Mouse (Mus musculus) G1E (cell line): ENCODE results near the gene H13.

Experiments
- CTCF ChIP-seq: IDR thresholded peaks from 2 replicates; pipeline ENCODE4 v1.5.1; 2012; ENCODE audit warnings: low read depth, low read length, inconsistent platforms, mixed read lengths
- GATA1 ChIP-seq: IDR thresholded peaks from 2 replicates; pipeline ENCODE4 v1.6.1; 2012; ENCODE audit warnings: borderline replicate concordance, low read length, inconsistent platforms, mixed read lengths
- TAL1 ChIP-seq: conservative IDR thresholded peaks from 2 replicates; pipeline ENCODE4 v1.6.1; 2012; ENCODE audit warnings: low read depth, low read length, inconsistent platforms, mixed read lengths

- TF ChIP-seq CTCF: peak; percentile 70
- TF ChIP-seq GATA1: no peak
- TF ChIP-seq TAL1: no peak
Measured at GRCm38 (mm10) chr2:152742435-152742834, 73.2 kb downstream of the H13 start.
